7 mouse cellular contexts compared by ENCODE assay signal in genomic region chr8:121390608-121391007, GRCm38 (mm10).
A peak's percentile ranks its signal among the peaks of the same experiment; 100 is the strongest.
DNase-seq lines count a peak whose midpoint lies in the region; ATAC-seq and TF ChIP-seq lines count a peak whose summit lies in the region.

No protein-coding gene starts in this region.

- H3K27ac ChIP-seq in left cerebral cortex, adult 2 months: no peak overlapping the region
- peak overlapping the region; percentile 70 for H3K27ac ChIP-seq in embryonic facial prominence, embryonic 10.5 days (replicated peaks)
- no peak overlapping the region for H3K27ac ChIP-seq in hindbrain, embryonic 11.5 days (ENCODE audit: low read depth, low read length)
- no peak overlapping the region for H3K27ac ChIP-seq in lung, postnatal 0 days (ENCODE audit: low read length)

- H3K9me3 ChIP-seq in embryonic facial prominence, embryonic 10.5 days: no peaks in the 10 kb centered on the region
- H3K9me3 ChIP-seq in hindbrain, embryonic 11.5 days (ENCODE audit: control insufficient read depth, low read length): no peaks in the 10 kb centered on the region
- H3K9me3 ChIP-seq in lung, postnatal 0 days (ENCODE audit: low read length): no peaks in the 10 kb centered on the region

- H3K27me3 ChIP-seq in embryonic facial prominence, embryonic 10.5 days (replicated peaks; ENCODE audit: low read depth, poor library complexity, severe bottlenecking): peaks cover 78% of the 10 kb centered on the region
- H3K27me3 ChIP-seq in hindbrain, embryonic 11.5 days (ENCODE audit: control insufficient read depth, insufficient read depth, low read length): peaks cover 24% of the 10 kb centered on the region
- peaks cover 31% of the 10 kb centered on the region for H3K27me3 ChIP-seq in lung, postnatal 0 days (replicated peaks; ENCODE audit: insufficient read depth, low read length)

- no peaks in the 10 kb centered on the region for H3K36me3 ChIP-seq in embryonic facial prominence, embryonic 10.5 days (replicated peaks)
- H3K36me3 ChIP-seq in hindbrain, embryonic 11.5 days (ENCODE audit: control insufficient read depth, insufficient read depth, low read length): no peaks in the 10 kb centered on the region
- no peaks in the 10 kb centered on the region for H3K36me3 ChIP-seq in lung, postnatal 0 days (ENCODE audit: insufficient read depth, low read length)

- intact Hi-C loops in left cerebral cortex, adult 2 months (cut with DNase I): no loop called here

- no peak for TF ChIP-seq EP300 in lung, postnatal 0 days (IDR thresholded peaks at IDR 0.05)

- peak; percentile 61 for TF ChIP-seq CTCF in left cerebral cortex, adult 2 months (IDR thresholded peaks at IDR 0.05)
- TF ChIP-seq CTCF in lung, postnatal 0 days (IDR thresholded peaks at IDR 0.05): peak; percentile 80

- no peak overlapping the region for H3K4me3 ChIP-seq in left cerebral cortex, adult 2 months
- H3K4me3 ChIP-seq in embryonic facial prominence, embryonic 10.5 days: 0 out of 2 replicates have a peak overlapping the region, but pooled peaks have one; percentile 6
- no peak overlapping the region for H3K4me3 ChIP-seq in hindbrain, embryonic 11.5 days (ENCODE audit: low read depth, low read length)
- H3K4me3 ChIP-seq in lung, postnatal 0 days (ENCODE audit: low read depth, low read length): no peak overlapping the region

- H3K4me2 ChIP-seq in hindbrain, embryonic 11.5 days (replicated peaks; ENCODE audit: low read depth, low read length): no peak overlapping the region
- no peak overlapping the region for H3K4me2 ChIP-seq in lung, postnatal 0 days (replicated peaks; ENCODE audit: low read depth, low read length)

- peaks cover 61% of the 10 kb centered on the region for H3K4me1 ChIP-seq in embryonic facial prominence, embryonic 10.5 days
- no peaks in the 10 kb centered on the region for H3K4me1 ChIP-seq in hindbrain, embryonic 11.5 days (replicated peaks; ENCODE audit: control insufficient read depth, insufficient read depth, low read length)
- no peaks in the 10 kb centered on the region for H3K4me1 ChIP-seq in lung, postnatal 0 days (ENCODE audit: insufficient read depth, low read depth, low read length)

- no peak for ATAC-seq in hindbrain, embryonic 11.5 days (ENCODE audit: low FRiP score)
- ATAC-seq in lung, postnatal 0 days: peak; percentile 58

- DNase-seq in left cerebral cortex, adult 2 months (ENCODE audit: extremely low spot score in 1 of 2, low spot score in 2 of 2): no peak
- DNase-seq in left cerebral cortex, adult 8-10 months (ENCODE audit: low spot score in 2 of 2): no peak
- DNase-seq in embryonic facial prominence, embryonic 10.5 days (ENCODE audit: low spot score): peak; percentile 76
- peak; percentile 59 for DNase-seq in hindbrain, embryonic 11.5 days (ENCODE audit: low spot score)
- peak; percentile 46 for DNase-seq in lung, postnatal 0 days (ENCODE audit: low spot score)
- no peak for DNase-seq in yolk sac, embryonic 10.5 days (ENCODE audit: low spot score)
- DNase-seq in urinary bladder, postnatal 4 days (ENCODE audit: low spot score in 2 of 2): no peak

- H3K9ac ChIP-seq in hindbrain, embryonic 11.5 days (ENCODE audit: low read depth, low read length): no peak overlapping the region
- H3K9ac ChIP-seq in lung, postnatal 0 days (replicated peaks; ENCODE audit: low read depth): no peak overlapping the region

- 15% methylated on average over 11 of the region's 11 CpGs for WGBS in embryonic facial prominence, embryonic 10.5 days
- WGBS in hindbrain, embryonic 11.5 days: 17% methylated on average over 11 of the region's 11 CpGs
- 9% methylated on average over 11 of the region's 11 CpGs for whole genome bisulfite sequencing in lung, postnatal 0 days

Comparison
In these comparisons a context has a peak if more than half of its experiments do, and no peak if none do; other contexts are left out.
1. DNase-seq: peak in embryonic facial prominence, embryonic 10.5 days (single experiment), hindbrain, embryonic 11.5 days (single experiment) and lung, postnatal 0 days (single experiment); none in left cerebral cortex, adult 2 months (0 of 2), left cerebral cortex, adult 8-10 months (0 of 2), yolk sac, embryonic 10.5 days (single experiment) and urinary bladder, postnatal 4 days (0 of 2).